Comparison of ENCODE assay signal across 7 mouse cellular contexts in the genomic region with DNA sequence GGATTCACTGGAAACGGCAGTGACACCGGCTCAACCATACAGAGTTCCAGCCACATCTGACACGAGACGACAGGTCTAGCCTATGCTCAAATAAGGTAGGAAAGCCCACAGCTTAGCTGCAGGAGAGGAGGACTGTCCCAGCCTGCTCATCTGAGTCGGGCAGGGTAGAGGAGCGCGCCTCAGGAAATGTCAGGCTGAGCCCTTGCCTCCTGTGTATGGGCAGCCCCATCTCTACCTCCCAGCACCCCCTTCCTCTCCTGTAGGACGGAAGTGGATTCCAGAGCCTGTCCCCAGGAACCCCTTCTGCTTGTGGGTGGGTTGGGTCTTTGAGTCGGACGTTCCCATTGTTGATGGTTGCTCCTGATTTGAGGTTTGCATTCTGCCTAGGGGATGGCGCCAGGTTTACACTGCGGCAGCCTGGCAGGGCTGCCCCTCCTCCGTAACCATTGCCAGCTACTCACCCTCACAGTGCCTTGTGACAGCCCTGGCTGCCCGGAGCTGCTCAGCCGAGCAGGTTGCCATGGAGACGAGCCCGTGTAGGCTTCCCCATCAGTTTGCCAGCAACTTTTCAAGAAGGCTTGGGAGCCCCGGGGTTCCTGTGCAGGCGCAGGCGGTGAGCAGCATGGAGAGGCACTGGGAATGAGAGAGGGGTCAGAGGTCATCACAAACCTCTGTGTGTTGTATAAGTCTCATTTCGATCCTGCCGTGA. TPM values are rescaled to one million over a fixed set of nuclear protein-coding genes. Genes with fewer than 3 reads are reported as not detected.
DNase-seq lines count a peak whose midpoint lies in the region; ATAC-seq and TF ChIP-seq lines count a peak whose summit lies in the region.

No protein-coding gene starts in this region.

- DNase-seq in Patski (ENCODE audit: low read depth, low spot score) = peak; percentile 63
- peak; percentile 63 for DNase-seq in cerebellum, adult 11 months
- DNase-seq in forebrain, embryonic 14.5 days (ENCODE audit: low spot score) = peak; percentile 96
- DNase-seq in kidney, postnatal 0 days (ENCODE audit: low spot score) = peak; percentile 89
- no peak for DNase-seq in limb, embryonic 14.5 days (ENCODE audit: low spot score)
- peak; percentile 78 for DNase-seq in right cerebral cortex, postnatal 25 days

- H3K4me3 ChIP-seq in forebrain, embryonic 14.5 days (ENCODE audit: low read depth, low read length) = peak overlapping the region; percentile 1; the same call in 1 of the 2 replicates
- H3K4me3 ChIP-seq in kidney, postnatal 0 days (replicated peaks; ENCODE audit: low read depth, low read length) = no peak overlapping the region
- H3K4me3 ChIP-seq in limb, embryonic 14.5 days (replicated peaks; ENCODE audit: low read length) = no peak overlapping the region

- peak overlapping the region; percentile 21; the same call in 1 of the 2 replicates for H3K9ac ChIP-seq in forebrain, embryonic 14.5 days (ENCODE audit: low read length)
- no peak overlapping the region for H3K9ac ChIP-seq in kidney, postnatal 0 days (ENCODE audit: low read depth, low read length)
- no peak overlapping the region for H3K9ac ChIP-seq in limb, embryonic 14.5 days (ENCODE audit: low read depth, low read length, severe bottlenecking)

- no peaks in the 10 kb centered on the region for H3K27me3 ChIP-seq in Patski
- no peaks in the 10 kb centered on the region; the same call in 1 of the 2 replicates for H3K27me3 ChIP-seq in forebrain, embryonic 14.5 days (replicated peaks; ENCODE audit: control insufficient read depth, insufficient read depth, low read length)
- H3K27me3 ChIP-seq in kidney, postnatal 0 days (ENCODE audit: insufficient read depth, low read length) = 0 out of 2 replicates have a peak, but pooled peaks cover 3% of the 10 kb centered on the region
- 0 out of 2 replicates have a peak, but pooled peaks cover 5% of the 10 kb centered on the region for H3K27me3 ChIP-seq in limb, embryonic 14.5 days (ENCODE audit: control insufficient read depth, insufficient read depth, low read length)

- TF ChIP-seq POLR2A in limb, embryonic 14.5 days (IDR thresholded peaks at IDR 0.05; ENCODE audit: borderline replicate concordance, extremely low read depth, insufficient read depth, insufficient read length) = no peak

- ATAC-seq in Patski = peak; percentile 48
- peak; percentile 92 for ATAC-seq in forebrain, embryonic 14.5 days
- ATAC-seq in kidney, postnatal 0 days (replicated peaks; ENCODE audit: low FRiP score, low read depth) = peak; percentile 82
- peak; percentile 53 for ATAC-seq in limb, embryonic 14.5 days (ENCODE audit: low FRiP score, low read depth)
- ATAC-seq in activated CD4-positive, CD25-positive, alpha-beta regulatory T cell, adult 4 months = no peak

- in situ Hi-C loops in Patski (cut with MboI; ENCODE audit: low pct_unique_long_range_greater_than_20kb) = no loop called here

- no peaks in the 10 kb centered on the region for H3K36me3 ChIP-seq in forebrain, embryonic 14.5 days (ENCODE audit: control insufficient read depth, insufficient read depth, low read length)
- H3K36me3 ChIP-seq in kidney, postnatal 0 days (ENCODE audit: insufficient read depth, low read length) = no peaks in the 10 kb centered on the region
- H3K36me3 ChIP-seq in limb, embryonic 14.5 days (ENCODE audit: control insufficient read depth, insufficient read depth, low read length) = no peaks in the 10 kb centered on the region

- H3K4me1 ChIP-seq in forebrain, embryonic 14.5 days (ENCODE audit: control insufficient read depth, insufficient read depth, low read length) = peaks cover 33% of the 10 kb centered on the region
- H3K4me1 ChIP-seq in kidney, postnatal 0 days (replicated peaks; ENCODE audit: insufficient read depth, low read length) = peaks cover 6% of the 10 kb centered on the region
- peaks cover 13% of the 10 kb centered on the region for H3K4me1 ChIP-seq in limb, embryonic 14.5 days (ENCODE audit: control insufficient read depth, insufficient read depth, low read length)

- H3K9me3 ChIP-seq in forebrain, embryonic 14.5 days (replicated peaks; ENCODE audit: control insufficient read depth, low read length) = no peaks in the 10 kb centered on the region
- no peaks in the 10 kb centered on the region for H3K9me3 ChIP-seq in kidney, postnatal 0 days (replicated peaks; ENCODE audit: low read length)
- no peaks in the 10 kb centered on the region for H3K9me3 ChIP-seq in limb, embryonic 14.5 days (ENCODE audit: control insufficient read depth, low read length)

- H3K27ac ChIP-seq in forebrain, embryonic 14.5 days (ENCODE audit: low read depth, low read length) = peak overlapping the region; percentile 53
- no peak overlapping the region; the same call in 1 of the 2 replicates for H3K27ac ChIP-seq in kidney, postnatal 0 days
- H3K27ac ChIP-seq in limb, embryonic 14.5 days (replicated peaks; ENCODE audit: low read depth, low read length) = no peak overlapping the region

- CTCF ChIA-PET in Patski (lab: Charles Lee) = interaction anchor here (1.3 to 2.4 kb wide), 2 partner anchors 15 to 51 kb away, joined by 3 to 8 read pairs; no protein-coding TSS in a partner anchor

- 14% methylated on average over 22 of the region's 22 CpGs for WGBS in forebrain, embryonic 14.5 days
- WGBS in kidney, postnatal 0 days = 21% methylated on average over 22 of the region's 22 CpGs
- 21% methylated on average over 22 of the region's 22 CpGs for WGBS in limb, embryonic 14.5 days

- H3K4me2 ChIP-seq in forebrain, embryonic 14.5 days (ENCODE audit: low read length) = peak overlapping the region; percentile 37
- H3K4me2 ChIP-seq in kidney, postnatal 0 days (ENCODE audit: low read length) = no peak overlapping the region
- H3K4me2 ChIP-seq in limb, embryonic 14.5 days (replicated peaks; ENCODE audit: low read depth, low read length, severe bottlenecking) = peak overlapping the region; percentile 19; the same call in 1 of the 2 replicates

- TF ChIP-seq CTCF in Patski (IDR thresholded peaks at IDR 0.05) = no peak
- no peak for TF ChIP-seq CTCF in kidney, postnatal 0 days (IDR thresholded peaks at IDR 0.05; ENCODE audit: low read depth)

- POLR2A ChIA-PET in Patski (lab: Charles Lee) = no interaction called here

RNA-seq across cellular contexts. Expression of a gene that starts 47.6 kb away (rescaled TPM):
- polyA plus RNA-seq in Patski (2021) = 0.03 TPM
- 0.09 and 0.11 TPM in 2 replicates for polyA plus RNA-seq in forebrain, embryonic 14.5 days (2014; fragmentation: Nextera tagmentation; extraction: Ambion mirVana)
- not detected in 2 replicates for polyA plus RNA-seq in kidney, postnatal 0 days (2015; fragmentation: Nextera tagmentation; extraction: Ambion mirVana)
- polyA plus RNA-seq in limb, embryonic 14.5 days (2012; rRNA removed) = not detected in 2 replicates
- polyA plus RNA-seq in limb, embryonic 14.5 days (2014; fragmentation: Nextera tagmentation; extraction: Ambion mirVana) = 0.08 TPM in 1 of 2 replicates, not detected in the other
- under 1 TPM in 1 of 2 experiments, not detected in 1; 0.19 TPM for polyA plus RNA-seq in activated CD4-positive, CD25-positive, alpha-beta regulatory T cell, adult 4 months (2017; shearing (Covaris generic))
